Mouse (Mus musculus): ENCODE measurements at regions not wholly inside any gene's neighbourhood (a gene's known extent, or its start where the extent isn't known, plus 50 kb on each side); places are given as distances from the start of the nearest gene placed in this dataset.
"Not testable (repeated sequence)": the region's sequence is repeated elsewhere in the genome, so short reads cannot be mapped to it uniquely, and the experiment has no call there.

DNA sequence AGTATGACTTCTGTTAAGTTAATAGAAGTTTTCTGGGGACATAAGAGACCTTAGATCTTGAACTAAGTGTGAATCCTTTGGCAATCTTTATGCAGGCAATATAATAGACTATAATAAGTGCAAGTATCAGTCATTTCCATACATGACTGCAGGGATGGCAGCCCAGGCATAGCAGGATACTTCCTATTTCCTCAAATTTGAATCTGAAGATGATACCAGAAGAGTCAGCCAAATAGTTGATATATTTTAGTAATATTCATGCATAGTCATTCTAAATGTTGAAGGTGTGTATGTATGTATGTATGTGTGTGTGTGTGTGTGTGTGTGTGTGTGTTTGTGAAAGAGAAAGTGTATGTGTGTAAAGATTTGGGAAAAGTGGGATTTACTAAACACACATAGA, 64.3 kb downstream of the Prl2c2 start:
- not testable (repeated sequence) for H3K27me3 ChIP-seq (ENCODE audit: control insufficient read depth in 1 of 2, insufficient read depth in 2 of 2, low read length in 2 of 2); H3K9me3 ChIP-seq (replicated peaks; ENCODE audit: insufficient read depth, low read length); H3K4me3 ChIP-seq (ENCODE audit: control insufficient read depth in 1 of 2, insufficient read depth in 1 of 2, low read depth in 2 of 2, low read length in 2 of 2); H3K4me1 ChIP-seq (ENCODE audit: control insufficient read depth in 1 of 2, insufficient read depth in 2 of 2, low read length in 2 of 2); H3K27ac ChIP-seq (ENCODE audit: control insufficient read depth, low read depth, low read length); H3K79me2 ChIP-seq (ENCODE audit: control insufficient read depth, insufficient read depth, low read length, poor library complexity); H3K36me3 ChIP-seq (ENCODE audit: control insufficient read depth in 1 of 2, insufficient read depth in 2 of 2, low read length in 2 of 2); DNase-seq (ENCODE audit: low read depth, low spot score); H3K9ac ChIP-seq (ENCODE audit: control insufficient read depth, low read depth, low read length, poor library complexity, severe bottlenecking)

DNA sequence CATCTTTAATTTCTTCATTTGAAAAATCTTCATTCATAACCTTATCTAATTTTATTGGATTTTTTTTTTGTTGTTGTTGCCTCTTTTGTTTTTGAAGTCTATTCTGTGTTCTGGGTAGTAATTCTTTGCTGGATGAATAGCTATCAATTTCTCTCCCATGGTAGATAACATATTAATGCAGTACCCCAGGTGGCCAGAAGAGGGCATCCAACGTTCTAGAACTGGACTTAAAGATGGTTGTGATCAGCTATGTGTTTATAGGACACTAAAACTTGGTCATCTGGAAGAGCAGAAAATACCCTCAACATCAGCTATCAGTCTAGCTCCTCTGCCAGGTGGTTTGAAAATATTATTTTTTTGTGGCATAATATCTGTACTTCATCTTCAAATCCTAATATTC, 70.1 kb downstream of the Prl2c2 start:
- DNase-seq (ENCODE audit: low read depth, low spot score), result peak; percentile 62
- H3K9ac ChIP-seq (ENCODE audit: control insufficient read depth, low read depth, low read length, poor library complexity, severe bottlenecking); H3K4me1 ChIP-seq (ENCODE audit: control insufficient read depth in 1 of 2, insufficient read depth in 2 of 2, low read length in 2 of 2); H3K9me3 ChIP-seq (replicated peaks; ENCODE audit: insufficient read depth, low read length); H3K27ac ChIP-seq (ENCODE audit: control insufficient read depth, low read depth, low read length); H3K4me3 ChIP-seq (ENCODE audit: control insufficient read depth in 1 of 2, insufficient read depth in 1 of 2, low read depth in 2 of 2, low read length in 2 of 2); H3K36me3 ChIP-seq (ENCODE audit: control insufficient read depth in 1 of 2, insufficient read depth in 2 of 2, low read length in 2 of 2); H3K79me2 ChIP-seq (ENCODE audit: control insufficient read depth, insufficient read depth, low read length, poor library complexity); H3K27me3 ChIP-seq (ENCODE audit: control insufficient read depth in 1 of 2, insufficient read depth in 2 of 2, low read length in 2 of 2): not testable (repeated sequence)
- TF ChIP-seq RAD21 (IDR thresholded peaks at IDR 0.05; ENCODE audit: low read depth, low read length) (peak; percentile 59), ZC3H11A (IDR thresholded peaks at IDR 0.05; ENCODE audit: low read depth, low read length) (peak; percentile 37; the same call in 1 of the 2 replicates), CTCF (IDR thresholded peaks at IDR 0.05 in 2 of 3, conservative IDR thresholded peaks at IDR 0.05 in 1 of 3; ENCODE audit: control insufficient read depth in 1 of 3, insufficient read depth in 1 of 3, low read depth in 2 of 3, low read length in 3 of 3, poor library complexity in 1 of 3, severe bottlenecking in 1 of 3) (peak; percentile 5 to 66 (median 58); a peak in 4 of 6 replicates), SMC3 (IDR thresholded peaks at IDR 0.05; ENCODE audit: low read depth, low read length) (peak; percentile 71)

GRCm38 (mm10) chr13:12931907-12932617, 73.1 kb downstream of the Prl2c2 start:
- not testable (repeated sequence) for H3K27me3 ChIP-seq (ENCODE audit: control insufficient read depth in 1 of 2, insufficient read depth in 2 of 2, low read length in 2 of 2); H3K4me3 ChIP-seq (ENCODE audit: control insufficient read depth in 1 of 2, insufficient read depth in 1 of 2, low read depth in 2 of 2, low read length in 2 of 2); H3K79me2 ChIP-seq (ENCODE audit: control insufficient read depth, insufficient read depth, low read length, poor library complexity); H3K9me3 ChIP-seq (replicated peaks; ENCODE audit: insufficient read depth, low read length); H3K4me1 ChIP-seq (ENCODE audit: control insufficient read depth in 1 of 2, insufficient read depth in 2 of 2, low read length in 2 of 2); H3K36me3 ChIP-seq (ENCODE audit: control insufficient read depth in 1 of 2, insufficient read depth in 2 of 2, low read length in 2 of 2); H3K9ac ChIP-seq (ENCODE audit: control insufficient read depth, low read depth, low read length, poor library complexity, severe bottlenecking); H3K27ac ChIP-seq (ENCODE audit: control insufficient read depth, low read depth, low read length)
- peak; percentile 30; the same call in 1 of the 2 replicates for TF ChIP-seq NRF1 (IDR thresholded peaks at IDR 0.05; ENCODE audit: insufficient read depth, low read depth, low read length, poor library complexity, severe bottlenecking)
- peak; percentile 21; the same call in 1 of the 2 replicates for TF ChIP-seq ZC3H11A (IDR thresholded peaks at IDR 0.05; ENCODE audit: low read depth, low read length)
- peak; percentile 72 for TF ChIP-seq SMC3 (IDR thresholded peaks at IDR 0.05; ENCODE audit: low read depth, low read length)
- TF ChIP-seq CTCF (IDR thresholded peaks at IDR 0.05 in 2 of 3, conservative IDR thresholded peaks at IDR 0.05 in 1 of 3; ENCODE audit: control insufficient read depth in 1 of 3, insufficient read depth in 1 of 3, low read depth in 2 of 3, low read length in 3 of 3, poor library complexity in 1 of 3, severe bottlenecking in 1 of 3), result peak; percentile 67 to 73 (median 70)
- peak; percentile 63; the same call in 1 of the 2 replicates for TF ChIP-seq MAX (IDR thresholded peaks at IDR 0.05; ENCODE audit: low read length)
- peak; percentile 73 for TF ChIP-seq RAD21 (IDR thresholded peaks at IDR 0.05; ENCODE audit: low read depth, low read length)
- TF ChIP-seq MYC (IDR thresholded peaks at IDR 0.05; ENCODE audit: low read depth, low read length), result peak; percentile 43; the same call in 1 of the 2 replicates
- DNase-seq (ENCODE audit: low read depth, low spot score), result peak; percentile 80

All from MEL (cell line).